Mouse (Mus musculus) heart, postnatal 0 days (tissue): ENCODE results near the gene Slc44a4.

ENCODE experiments used
- CTCF ChIP-seq: IDR thresholded peaks from 2 replicates; pipeline ENCODE4 v1.5.1; 2016; ENCODE audit warnings: antibody characterized with exemption, control low read depth, low read depth
- EP300 ChIP-seq: IDR thresholded peaks from 2 replicates; pipeline ENCODE4 v1.6.1; 2016; ENCODE audit warnings: antibody characterized with exemption, low read depth

DNA sequence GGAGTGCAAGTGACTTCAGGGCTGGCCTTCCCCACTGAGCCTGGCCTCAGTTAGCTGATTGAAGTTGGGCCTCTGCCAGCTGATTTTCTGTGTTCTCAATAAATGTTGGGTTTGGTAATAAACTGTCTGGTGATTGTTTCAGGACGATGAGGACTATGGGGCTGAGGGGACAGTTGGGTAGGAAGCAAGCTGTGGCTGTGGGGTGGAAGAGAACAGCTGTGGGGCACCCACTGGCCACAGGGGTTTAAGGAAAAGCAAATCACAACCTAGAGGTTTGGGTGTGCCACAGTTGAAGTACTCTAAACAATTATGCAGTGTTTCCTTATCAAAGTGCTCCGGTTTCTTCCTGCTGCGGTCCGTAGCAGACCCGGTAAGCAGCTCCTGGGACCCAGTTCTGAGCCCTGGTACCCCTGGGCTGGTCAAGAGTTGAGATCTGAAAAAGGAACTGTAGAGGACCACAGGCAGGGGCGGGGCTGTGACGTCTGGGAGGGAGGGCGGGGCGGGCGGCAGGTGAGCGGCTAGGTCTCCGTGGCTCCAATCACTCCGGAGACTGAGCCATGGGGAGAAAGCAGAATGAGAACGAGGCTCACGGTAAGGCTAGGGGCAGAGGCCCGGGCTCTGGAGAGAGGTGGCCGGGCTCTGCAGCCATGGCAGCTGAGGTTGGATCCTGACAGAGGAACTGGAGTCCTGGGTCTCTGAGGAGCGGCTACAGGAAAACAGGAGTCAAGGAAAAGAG, at the start of gene Slc44a4:
- TF ChIP-seq CTCF (no peak), EP300 (no peak)
